In the genomic region with DNA sequence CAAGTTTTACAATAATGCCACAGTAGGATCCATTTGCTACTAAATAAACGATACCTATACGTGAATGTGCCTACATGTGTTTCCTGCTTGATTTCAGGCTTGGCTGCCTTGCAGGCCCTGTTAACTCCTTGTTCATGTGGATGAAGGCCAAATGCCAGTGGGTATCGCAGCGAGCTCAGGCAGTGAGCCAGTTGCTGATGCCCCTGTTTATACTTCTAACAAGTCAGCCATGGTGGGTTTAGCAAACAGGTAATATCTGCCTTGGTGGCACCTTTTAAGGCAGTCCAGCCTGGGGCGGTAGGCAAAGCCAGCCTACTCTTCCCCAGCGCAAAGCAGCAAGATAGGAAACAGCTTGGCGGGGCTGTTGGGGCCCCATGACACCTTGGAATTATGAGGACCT, we compare ENCODE assay signal across 18 mouse cellular contexts.
DNase-seq lines count a peak whose midpoint lies in the region; ATAC-seq and TF ChIP-seq lines count a peak whose summit lies in the region.
"Had no signal": no experiment of that assay in that cellular context is flagged by ENCODE, and none has a peak within 500 bp of the region (broad histone marks: within the 10 kb centered on the region; RNA-seq: fewer than 3 reads in every experiment).

No protein-coding gene starts in this region.

- ATAC-seq in hindbrain, embryonic 13.5 days (ENCODE audit: low FRiP score): no peak
- ATAC-seq in forebrain, embryonic 14.5 days: no peak
- ATAC-seq: hindbrain, embryonic 16.5 days; inflammation-experienced regulatory T-cells, adult 6 months; intestine, postnatal 0 days had no signal

- no peaks in the 10 kb centered on the region for H3K9me3 ChIP-seq in hindbrain, embryonic 13.5 days
- H3K9me3 ChIP-seq in forebrain, embryonic 14.5 days (replicated peaks; ENCODE audit: control insufficient read depth, low read length): no peaks in the 10 kb centered on the region
- H3K9me3 ChIP-seq: embryonic facial prominence, embryonic 13.5 days; forebrain, embryonic 12.5 days; heart, embryonic 13.5 days had no signal

- H3K9ac ChIP-seq in hindbrain, embryonic 13.5 days: no peak overlapping the region
- H3K9ac ChIP-seq in forebrain, embryonic 14.5 days (ENCODE audit: low read length): no peak overlapping the region
- H3K9ac ChIP-seq: embryonic facial prominence, embryonic 13.5 days; forebrain, embryonic 12.5 days; heart, embryonic 13.5 days had no signal

- 45% methylated on average over 7 of the region's 7 CpGs for WGBS in cerebellum, adult 2 months
- 91% methylated on average over 7 of the region's 7 CpGs for WGBS in hindbrain, embryonic 13.5 days
- WGBS in forebrain, embryonic 14.5 days: 80% methylated on average over 7 of the region's 7 CpGs

- H3K4me2 ChIP-seq in hindbrain, embryonic 13.5 days: no peak overlapping the region
- H3K4me2 ChIP-seq in forebrain, embryonic 14.5 days (ENCODE audit: low read length): no peak overlapping the region
- H3K4me2 ChIP-seq: embryonic facial prominence, embryonic 13.5 days; forebrain, embryonic 12.5 days; heart, embryonic 13.5 days had no signal

- intact Hi-C loops in left cerebral cortex, postnatal 4 days (cut with DNase I): no loop called here

- TF ChIP-seq POLR2A in cerebellum, adult 2 months (IDR thresholded peaks at IDR 0.05; ENCODE audit: borderline replicate concordance, insufficient read depth, low read length): no peak

- H3K4me3 ChIP-seq in cerebellum, adult 2 months (replicated peaks; ENCODE audit: insufficient read depth, low read depth, low read length): no peak overlapping the region
- H3K4me3 ChIP-seq in hindbrain, embryonic 13.5 days: no peak overlapping the region
- H3K4me3 ChIP-seq in forebrain, embryonic 14.5 days (ENCODE audit: low read depth, low read length): no peak overlapping the region
- H3K4me3 ChIP-seq: embryonic facial prominence, embryonic 13.5 days; forebrain, embryonic 12.5 days; gastrocnemius, adult 2 months; heart, embryonic 13.5 days had no signal

- H3K27me3 ChIP-seq in cerebellum, adult 2 months (ENCODE audit: control insufficient read depth, insufficient read depth, low read length): no peaks in the 10 kb centered on the region
- H3K27me3 ChIP-seq in hindbrain, embryonic 13.5 days: no peaks in the 10 kb centered on the region
- H3K27me3 ChIP-seq in forebrain, embryonic 14.5 days (replicated peaks; ENCODE audit: control insufficient read depth, insufficient read depth, low read length): no peaks in the 10 kb centered on the region
- H3K27me3 ChIP-seq: embryonic facial prominence, embryonic 13.5 days; forebrain, embryonic 12.5 days; heart, embryonic 13.5 days had no signal

- peaks cover 24% of the 10 kb centered on the region for H3K4me1 ChIP-seq in cerebellum, adult 2 months (ENCODE audit: control insufficient read depth, insufficient read depth, low read length)
- H3K4me1 ChIP-seq in hindbrain, embryonic 13.5 days (replicated peaks): no peaks in the 10 kb centered on the region
- H3K4me1 ChIP-seq in forebrain, embryonic 14.5 days (ENCODE audit: control insufficient read depth, insufficient read depth, low read length): no peaks in the 10 kb centered on the region
- H3K4me1 ChIP-seq: forebrain, embryonic 12.5 days had no signal

- H3K27ac ChIP-seq in cerebellum, adult 2 months (ENCODE audit: insufficient read depth, low read length): peak overlapping the region; percentile 43; the same call in 1 of the 2 replicates
- no peak overlapping the region for H3K27ac ChIP-seq in hindbrain, embryonic 13.5 days
- no peak overlapping the region for H3K27ac ChIP-seq in forebrain, embryonic 14.5 days (ENCODE audit: low read depth, low read length)
- H3K27ac ChIP-seq: embryonic facial prominence, embryonic 13.5 days; forebrain, embryonic 12.5 days; gastrocnemius, adult 2 months; heart, embryonic 13.5 days had no signal

- no peak for TF ChIP-seq CTCF in cerebellum, adult 2 months (IDR thresholded peaks at IDR 0.05; ENCODE audit: borderline replicate concordance, insufficient read depth, low read depth, low read length)

- peak; percentile 63 for DNase-seq in left cerebral cortex, postnatal 4 days
- DNase-seq in left cerebral cortex, adult 11 months (ENCODE audit: low spot score): no peak
- DNase-seq in cerebellum, adult 2 months: peak; percentile 59 to 60
- DNase-seq in cerebellum, postnatal 10 days: peak; percentile 81 to 88
- DNase-seq in forebrain, embryonic 14.5 days (ENCODE audit: low spot score): no peak
- DNase-seq in thymus, postnatal 0 days (ENCODE audit: low spot score): no peak
- DNase-seq: adrenal gland, adult 8-10 months; adrenal gland, postnatal 36 days; gastrocnemius, adult 2 months; gastrocnemius, postnatal 25 days; heart, postnatal 36 days had no signal

- H3K36me3 ChIP-seq in hindbrain, embryonic 13.5 days: peaks cover 15% of the 10 kb centered on the region
- H3K36me3 ChIP-seq in forebrain, embryonic 14.5 days (ENCODE audit: control insufficient read depth, insufficient read depth, low read length): no peaks in the 10 kb centered on the region
- H3K36me3 ChIP-seq: embryonic facial prominence, embryonic 13.5 days had no signal

Comparison
In these comparisons a context has a peak if more than half of its experiments do, and no peak if none do; other contexts are left out.
1. DNase-seq: peak in left cerebral cortex, postnatal 4 days (single experiment), cerebellum, adult 2 months (2 of 2) and cerebellum, postnatal 10 days (2 of 2); none in left cerebral cortex, adult 11 months (single experiment), forebrain, embryonic 14.5 days (single experiment) and thymus, postnatal 0 days (single experiment).